14 mouse cellular contexts compared by ENCODE assay signal in genomic region chr14:61125201-61125600, GRCm38 (mm10).
"Had no signal": no experiment of that assay in that cellular context is flagged by ENCODE, and none has a peak within 500 bp of the region (broad histone marks: within the 10 kb centered on the region; RNA-seq: fewer than 3 reads in every experiment).

No protein-coding gene starts in this region.

- H3K27ac ChIP-seq: left cerebral cortex, adult 2 months; limb, embryonic 10.5 days; midbrain, embryonic 10.5 days; neural tube, embryonic 15.5 days had no signal

- H3K27me3 ChIP-seq: neural tube, embryonic 15.5 days had no signal

- H3K9me3 ChIP-seq: limb, embryonic 10.5 days; midbrain, embryonic 10.5 days; neural tube, embryonic 15.5 days had no signal

- H3K9ac ChIP-seq: neural tube, embryonic 15.5 days had no signal

- ATAC-seq: lung, postnatal 0 days had no signal

- H3K36me3 ChIP-seq: limb, embryonic 10.5 days; midbrain, embryonic 10.5 days; neural tube, embryonic 15.5 days had no signal

- H3K4me2 ChIP-seq: neural tube, embryonic 15.5 days had no signal

- H3K4me3 ChIP-seq: left cerebral cortex, adult 2 months; limb, embryonic 10.5 days; midbrain, embryonic 10.5 days; myocyte; neural tube, embryonic 15.5 days had no signal

- H3K4me1 ChIP-seq: limb, embryonic 10.5 days; midbrain, embryonic 10.5 days; neural tube, embryonic 15.5 days had no signal

- DNase-seq: kidney, adult 8-10 months; kidney, postnatal 25 days; lung, adult 2 months; lung, postnatal 36 days; midbrain, embryonic 14.5 days; right cerebral cortex, adult 18-20 months; right cerebral cortex, postnatal 25 days; thymus, postnatal 36 days had no signal
